Mouse (Mus musculus): Measurements from ENCODE around the gene Mitd1.

GRCm38 (mm10) chr1:37889206-37889605 lies 1.0 kb downstream of the Mitd1 start:
- no peak for TF ChIP-seq POLR2AphosphoS2 (IDR thresholded peaks at IDR 0.05; ENCODE audit: insufficient read length, low read depth)
- TF ChIP-seq POLR2A (IDR thresholded peaks at IDR 0.05; ENCODE audit: insufficient read length, low read depth) = no peak
- TF ChIP-seq E2F4 (IDR thresholded peaks at IDR 0.05; ENCODE audit: insufficient read depth) = no peak
- no peak for TF ChIP-seq MYOD1 (IDR thresholded peaks at IDR 0.05; ENCODE audit: control insufficient read depth in 1 of 3, insufficient read length in 2 of 3, low read depth in 2 of 3)
- no peak for TF ChIP-seq USF1 (IDR thresholded peaks at IDR 0.05; ENCODE audit: low read depth)
- TF ChIP-seq MAX (IDR thresholded peaks at IDR 0.05; ENCODE audit: low read depth) = no peak
- no peak for TF ChIP-seq SRF (IDR thresholded peaks at IDR 0.05; ENCODE audit: control insufficient read depth, insufficient read length, low read depth)
- TF ChIP-seq TCF12 (IDR thresholded peaks at IDR 0.05; ENCODE audit: insufficient read depth, poor library complexity, severe bottlenecking) = no peak
- TF ChIP-seq CEBPB (IDR thresholded peaks at IDR 0.05; ENCODE audit: insufficient read depth, poor library complexity, severe bottlenecking) = no peak
- no peak for TF ChIP-seq MYOG (IDR thresholded peaks at IDR 0.05; ENCODE audit: control insufficient read depth in 1 of 3, insufficient read depth in 1 of 3, insufficient read length in 2 of 3, low read depth in 2 of 3)

All from myocyte (in vitro differentiated cells).